Mouse (Mus musculus): ENCODE data around the gene Nova1.

The Nova1 gene

GRCm38 (mm10) chr12:46676341-46676740 is 142.4 kb downstream of the Nova1 start:
- DNase-seq (ENCODE audit: low spot score in 2 of 2): no peak

- no peak for DNase-seq (ENCODE audit: low spot score in 2 of 2)
These were observed 152.0 kb downstream of the Nova1 start for GRCm38 (mm10) chr12:46666706-46667105.

GRCm38 (mm10) chr12:46646139-46646611 is 172.6 kb downstream of the Nova1 start:
- no peak for DNase-seq (ENCODE audit: low spot score in 2 of 2)

GRCm38 (mm10) chr12:46645365-46645962 is 173.3 kb downstream of the Nova1 start:
- no peak for DNase-seq (ENCODE audit: low spot score in 2 of 2)

Data from urinary bladder, postnatal 4 days (tissue).